Mouse (Mus musculus) small intestine, adult 2 months (tissue): ENCODE results near the gene Eif4b. TPM values are rescaled to one million over a fixed set of nuclear protein-coding genes. Genes with fewer than 3 reads are reported as not detected.

Source experiments
- H3K27ac ChIP-seq: fragments of 200-500 bp; 2 replicates; pipeline ENCODE4 v1.5.1; 2012; ENCODE audit warnings: low read depth, low read length, control low read depth, inconsistent platforms; ENCODE audit not compliant: insufficient read depth
- H3K27me3 ChIP-seq: fragments of 200-500 bp; 2 replicates; pipeline ENCODE4 v1.6.1; 2012; ENCODE audit warnings: mild to moderate bottlenecking, moderate library complexity, low read length, inconsistent platforms; ENCODE audit not compliant: control insufficient read depth, insufficient read depth
- H3K36me3 ChIP-seq: fragments of 200-500 bp; 2 replicates; pipeline ENCODE4 v1.6.1; 2012; ENCODE audit warnings: mild to moderate bottlenecking, low read length, control low read depth, inconsistent platforms; ENCODE audit not compliant: control insufficient read depth, insufficient read depth
- H3K4me1 ChIP-seq: fragments of 200-500 bp; 2 replicates; pipeline ENCODE4 v1.6.1; 2012; ENCODE audit warnings: low read length, inconsistent platforms, mixed read lengths; ENCODE audit not compliant: control insufficient read depth, insufficient read depth, insufficient read length
- H3K4me3 ChIP-seq: fragments of 200-500 bp; 2 replicates; pipeline ENCODE4 v1.5.1; 2012; ENCODE audit warnings: low read depth, mild to moderate bottlenecking, control low read depth, inconsistent platforms, low read length, moderate library complexity
- CTCF ChIP-seq: fragments of 200-500 bp; IDR thresholded peaks from 2 replicates; pipeline ENCODE4 v1.5.1; 2012; ENCODE audit warnings: low read depth, mild to moderate bottlenecking, control low read depth, inconsistent platforms, low read length, moderate library complexity, mixed read lengths; ENCODE audit not compliant: insufficient replicate concordance, insufficient read length; ENCODE audit errors: extremely low read depth
- POLR2A ChIP-seq: fragments of 200-500 bp; IDR thresholded peaks from 2 replicates; pipeline ENCODE4 v1.6.1; 2012; ENCODE audit warnings: low read depth, mild to moderate bottlenecking, control low read depth, inconsistent platforms, low read length, moderate library complexity
- WGBS: fragments of 180-500 bp; shearing (Covaris S2); methylation state at CpG from one replicate; pipeline ENCODE4 v1.1.7; 2018; 5-methylcytosine and 5-hydroxymethylcytosine counted together
- polyA plus RNA-seq: library from polyadenylated mRNA; depleted of rRNA; stranded (reverse); fragments of >200 nt; gene quantifications from 2 replicates; pipeline ENCODE4 v1.2.3, GENCODE M21; 2012

Eif4b gene
- polyA plus RNA-seq, 1 experiment: 54.7 TPM

- H3K4me3 ChIP-seq: no peak overlapping the region
- H3K27me3 ChIP-seq: no peaks in the 10 kb centered on the region
- 84% methylated on average over 19 of the region's 19 CpGs for WGBS
- no peak overlapping the region for H3K27ac ChIP-seq
- TF ChIP-seq CTCF (peak; percentile 38; the same call in 1 of the 2 replicates), POLR2A (no peak)
- peaks cover 51% of the 10 kb centered on the region for H3K36me3 ChIP-seq
- H3K4me1 ChIP-seq: peaks cover 7% of the 10 kb centered on the region; the same call in 1 of the 2 replicates
These were observed 44.2 kb downstream of the Eif4b start for GRCm38 (mm10) chr15:102117461-102118443.

- no peak overlapping the region for H3K27ac ChIP-seq
- 99% methylated on average over 4 of the region's 4 CpGs for WGBS
These were observed 45.0 kb downstream of the Eif4b start for GRCm38 (mm10) chr15:102118591-102118990.

GRCm38 (mm10) chr15:102119121-102119830 is 45.7 kb downstream of the Eif4b start:
- WGBS: 84% methylated on average over 8 of the region's 8 CpGs
- H3K36me3 ChIP-seq: peaks cover 50% of the 10 kb centered on the region

More at GRCm38 (mm10) chr15:102118591-102118990, 45.0 kb downstream of the Eif4b start:
- no peak for TF ChIP-seq POLR2A
- H3K4me1 ChIP-seq: peaks cover 7% of the 10 kb centered on the region; the same call in 1 of the 2 replicates
- H3K27me3 ChIP-seq: no peaks in the 10 kb centered on the region
- H3K4me3 ChIP-seq: no peak overlapping the region
- peaks cover 49% of the 10 kb centered on the region for H3K36me3 ChIP-seq

GRCm38 (mm10) chr15:102119831-102120170 is 46.2 kb downstream of the Eif4b start:
- WGBS: 16% methylated on average over 2 of the region's 2 CpGs
- no peak overlapping the region for H3K4me3 ChIP-seq
- H3K27me3 ChIP-seq: no peaks in the 10 kb centered on the region
- TF ChIP-seq CTCF (no peak), POLR2A (no peak)
- H3K36me3 ChIP-seq: peaks cover 54% of the 10 kb centered on the region
- no peak overlapping the region for H3K27ac ChIP-seq
- H3K4me1 ChIP-seq: peaks cover 7% of the 10 kb centered on the region; the same call in 1 of the 2 replicates

More at GRCm38 (mm10) chr15:102119121-102119830, 45.7 kb downstream of the Eif4b start:
- no peak overlapping the region for H3K27ac ChIP-seq
- H3K4me1 ChIP-seq: peaks cover 7% of the 10 kb centered on the region; the same call in 1 of the 2 replicates
- TF ChIP-seq POLR2A: no peak
- no peak for TF ChIP-seq CTCF
- H3K4me3 ChIP-seq: no peak overlapping the region
- H3K27me3 ChIP-seq: no peaks in the 10 kb centered on the region

GRCm38 (mm10) chr15:102120530-102120929 is 47.0 kb downstream of the Eif4b start:
- TF ChIP-seq POLR2A: no peak
- TF ChIP-seq CTCF: no peak
- no peak overlapping the region for H3K4me3 ChIP-seq
- H3K4me1 ChIP-seq: peaks cover 7% of the 10 kb centered on the region; the same call in 1 of the 2 replicates
- WGBS: 70% methylated on average over 5 of the region's 5 CpGs
- H3K27me3 ChIP-seq: no peaks in the 10 kb centered on the region
- H3K27ac ChIP-seq: no peak overlapping the region
- peaks cover 56% of the 10 kb centered on the region for H3K36me3 ChIP-seq

GRCm38 (mm10) chr15:102126303-102126702 is 52.7 kb downstream of the Eif4b start:
- Histone ChIP-seq H3K36me3 (peaks cover 58% of the 10 kb centered on the region), H3K27me3 (no peaks in the 10 kb centered on the region), H3K27ac (0 out of 2 replicates have a peak overlapping the region, but pooled peaks have one; percentile 7), H3K4me1 (no peaks in the 10 kb centered on the region), H3K4me3 (no peak overlapping the region)
- TF ChIP-seq POLR2A: no peak
- TF ChIP-seq CTCF: no peak
- WGBS: 47% methylated on average over 2 of the region's 2 CpGs

GRCm38 (mm10) chr15:102133314-102133713 is 59.7 kb downstream of the Eif4b start:
- H3K4me1 ChIP-seq: peaks cover 3% of the 10 kb centered on the region; the same call in 1 of the 2 replicates
- WGBS: 86% methylated on average over 9 of the region's 9 CpGs
- peaks cover 40% of the 10 kb centered on the region for H3K36me3 ChIP-seq
- no peak overlapping the region for H3K27ac ChIP-seq
- no peaks in the 10 kb centered on the region for H3K27me3 ChIP-seq
- TF ChIP-seq CTCF (no peak), POLR2A (no peak)
- H3K4me3 ChIP-seq: no peak overlapping the region
